ENCODE assay signal across 8 mouse cellular contexts in the genomic region with DNA sequence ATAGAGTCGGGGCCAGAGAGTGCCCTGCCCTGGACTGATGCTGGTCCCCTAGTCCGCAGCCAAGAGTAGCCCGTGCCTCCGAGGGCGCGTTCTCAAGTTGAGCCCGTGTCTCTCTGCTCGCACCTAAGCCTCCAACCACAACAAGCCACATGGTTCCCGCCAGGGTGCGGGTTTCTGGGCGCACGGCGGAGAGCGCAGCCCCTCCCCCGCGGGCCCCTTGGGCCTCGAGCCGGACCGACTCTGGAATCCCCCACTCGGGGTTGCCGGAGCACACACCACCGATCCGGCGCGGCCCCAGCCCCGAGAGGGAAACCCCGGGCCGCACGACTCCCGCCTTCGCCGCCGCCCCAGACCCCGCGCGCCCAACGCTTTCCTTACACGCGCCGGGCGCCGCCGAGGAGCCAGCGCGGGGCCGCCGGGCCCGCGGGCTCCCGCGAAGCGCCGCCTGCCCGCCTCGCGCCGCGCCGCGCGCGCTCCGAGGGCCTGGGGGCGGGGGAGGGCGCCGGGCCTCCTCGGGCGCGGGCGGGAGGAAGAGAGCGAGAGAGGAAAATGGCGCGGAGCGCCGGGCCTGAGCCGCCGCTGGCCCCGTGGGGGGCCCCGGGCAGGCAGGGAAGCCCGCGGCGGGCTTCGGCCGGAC. TPM values are rescaled to one million over a fixed set of nuclear protein-coding genes. Genes with fewer than 3 reads are reported as not detected.
A peak's percentile ranks its signal among the peaks of the same experiment; 100 is the strongest.
DNase-seq lines count a peak whose midpoint lies in the region; ATAC-seq and TF ChIP-seq lines count a peak whose summit lies in the region.

No protein-coding gene starts in this region.

- peak; percentile 55 for ATAC-seq in Patski
- ATAC-seq in hindbrain, embryonic 13.5 days (ENCODE audit: low FRiP score) = peak; percentile 87

- no peak for TF ChIP-seq CTCF in Patski (IDR thresholded peaks at IDR 0.05)
- no peak for TF ChIP-seq CTCF in left cerebral cortex, adult 2 months (IDR thresholded peaks at IDR 0.05)

- POLR2A ChIA-PET in Patski (lab: Charles Lee) = interaction anchor here (1.1 to 1.4 kb wide), 3 partner anchors 10 to 44 kb away, joined by 3 to 6 read pairs (median 5); partner anchors contain the start of genes Jpt1 and Nt5c

- peak overlapping the region; percentile 77 for H3K4me2 ChIP-seq in hindbrain, embryonic 13.5 days

- H3K4me1 ChIP-seq in hindbrain, embryonic 13.5 days (replicated peaks) = peaks cover 28% of the 10 kb centered on the region

- peaks cover 33% of the 10 kb centered on the region for H3K36me3 ChIP-seq in hindbrain, embryonic 13.5 days
- peaks cover 14% of the 10 kb centered on the region for H3K36me3 ChIP-seq in macrophage (ENCODE audit: inconsistent target)

- peak overlapping the region; percentile 89 for H3K4me3 ChIP-seq in hindbrain, embryonic 13.5 days
- peak overlapping the region; percentile 79 for H3K4me3 ChIP-seq in left cerebral cortex, adult 2 months
- peak overlapping the region; percentile 79 for H3K4me3 ChIP-seq in macrophage (ENCODE audit: inconsistent target)

- H3K79me2 ChIP-seq in macrophage (ENCODE audit: inconsistent target) = peaks cover 49% of the 10 kb centered on the region

- H3K27me3 ChIP-seq in Patski = no peaks in the 10 kb centered on the region
- no peaks in the 10 kb centered on the region for H3K27me3 ChIP-seq in hindbrain, embryonic 13.5 days

- CTCF ChIA-PET in Patski (lab: Charles Lee) = interaction anchor here (1.2 kb wide), 1 partner anchor 15 kb away, joined by 3 read pairs; no protein-coding TSS in a partner anchor

- WGBS in hindbrain, embryonic 13.5 days = under 1% methylated on average over 63 of the region's 84 CpGs
- 2% methylated on average over 55 of the region's 84 CpGs for WGBS in macrophage (ENCODE audit: missing documents)

- no peaks in the 10 kb centered on the region for H3K9me3 ChIP-seq in hindbrain, embryonic 13.5 days

- DNase-seq in Patski (ENCODE audit: low read depth, low spot score) = no peak
- peak; percentile 67 for DNase-seq in cerebellum, adult 9-10 months
- peak; percentile 40 to 59 for DNase-seq in frontal cortex, postnatal 10 days (ENCODE audit: low spot score in 2 of 2)
- DNase-seq in left cerebral cortex, adult 2 months (ENCODE audit: extremely low spot score in 1 of 2, low spot score in 2 of 2) = peak; percentile 66
- DNase-seq in retina, postnatal 7 days (ENCODE audit: low read depth, low spot score) = peak; percentile 75
- DNase-seq in urinary bladder, postnatal 14 days (ENCODE audit: low spot score) = peak; percentile 60

- intact Hi-C loops in left cerebral cortex, adult 2 months (cut with DNase I) = loop anchor here (1.0 to 5.0 kb wide), 5 partner anchors 15 to 108 kb away; partner anchors contain the start of gene Jpt1

- H3K27ac ChIP-seq in hindbrain, embryonic 13.5 days = peak overlapping the region; percentile 100
- peak overlapping the region; percentile 94 for H3K27ac ChIP-seq in left cerebral cortex, adult 2 months
- peak overlapping the region; percentile 48 for H3K27ac ChIP-seq in macrophage

- in situ Hi-C loops in Patski (cut with MboI; ENCODE audit: low pct_unique_long_range_greater_than_20kb) = no loop called here

- peak overlapping the region; percentile 93 for H3K9ac ChIP-seq in hindbrain, embryonic 13.5 days

RNA-seq across cellular contexts. Expression of gene Sumo2, which starts 0.6 kb away (rescaled TPM):
- polyA plus RNA-seq in Patski (2021) = 381 TPM
- polyA plus RNA-seq in hindbrain, embryonic 13.5 days (2015; fragmentation: Nextera tagmentation; extraction: Ambion mirVana) = 1,174 and 1,182 TPM in 2 replicates
- total RNA-seq in left cerebral cortex, adult 2 months (2021) = 100 to 1,000 TPM; 274 TPM
- total RNA-seq in macrophage (2018; cell fraction: chromatin; rRNA removed) = 10 to 100 TPM; 20.6 to 96.6 (median 61.5) TPM
- total RNA-seq in macrophage (2018; cell fraction: cytosol; rRNA removed) = 100 to 1,000 TPM; 179 to 277 (median 220) TPM
- total RNA-seq in macrophage (2018; cell fraction: nucleus; rRNA removed) = 100 to 1,000 TPM in 5 of 26 experiments, 10 to 100 TPM in 21; 40.2 to 124 (median 69.1) TPM
- polyA plus RNA-seq in macrophage (2018) = 229 to 319 TPM (median 316 TPM) in 3 replicates

RNA-seq across cellular contexts. Expression of gene Jpt1, which starts 21.3 kb away (rescaled TPM):
- polyA plus RNA-seq in Patski (2021) = 179 TPM
- 1,452 and 1,454 TPM in 2 replicates for polyA plus RNA-seq in hindbrain, embryonic 13.5 days (2015; fragmentation: Nextera tagmentation; extraction: Ambion mirVana)
- 100 to 1,000 TPM; 158 to 161 TPM for total RNA-seq in left cerebral cortex, adult 2 months (2021)
- 100 to 1,000 TPM in 2 of 26 experiments, 10 to 100 TPM in 24; 14.6 to 172 (median 57.7) TPM for total RNA-seq in macrophage (2018; cell fraction: chromatin; rRNA removed)
- total RNA-seq in macrophage (2018; cell fraction: cytosol; rRNA removed) = 100 to 1,000 TPM; 121 to 188 (median 157) TPM
- total RNA-seq in macrophage (2018; cell fraction: nucleus; rRNA removed) = 100 to 1,000 TPM in 8 of 26 experiments, 10 to 100 TPM in 18; 38.4 to 219 (median 80.8) TPM
- polyA plus RNA-seq in macrophage (2018) = 68.8 to 166 TPM (median 152 TPM) in 3 replicates

RNA-seq across cellular contexts. Expression of gene Nup85, which starts 28.7 kb away (rescaled TPM):
- polyA plus RNA-seq in Patski (2021) (78.9 TPM), macrophage (2018) (11.4 to 41.8 TPM (median 14.7 TPM) in 3 replicates)
- 109 and 110 TPM in 2 replicates for polyA plus RNA-seq in hindbrain, embryonic 13.5 days (2015; fragmentation: Nextera tagmentation; extraction: Ambion mirVana)
- total RNA-seq in left cerebral cortex, adult 2 months (2021) = 10 to 100 TPM; 48.3 to 52.7 TPM
- total RNA-seq in macrophage (2018; cell fraction: chromatin; rRNA removed) = 10 to 100 TPM in 25 of 26 experiments, 1 to 10 TPM in 1; 10.0 to 98.2 (median 49.3) TPM
- total RNA-seq in macrophage (2018; cell fraction: cytosol; rRNA removed) = 10 to 100 TPM in 25 of 26 experiments, 1 to 10 TPM in 1; 8.5 to 19.6 (median 14.7) TPM
- 100 to 1,000 TPM in 1 of 26 experiments, 10 to 100 TPM in 24, 1 to 10 TPM in 1; 8.9 to 116 (median 27.8) TPM for total RNA-seq in macrophage (2018; cell fraction: nucleus; rRNA removed)

RNA-seq across cellular contexts. Expression of gene Nt5c, which starts 43.9 kb away (rescaled TPM):
- polyA plus RNA-seq in Patski (2021) (128 TPM), macrophage (2018) (54.5 to 73.7 TPM (median 60.1 TPM) in 3 replicates)
- 104 and 105 TPM in 2 replicates for polyA plus RNA-seq in hindbrain, embryonic 13.5 days (2015; fragmentation: Nextera tagmentation; extraction: Ambion mirVana)
- 10 to 100 TPM; 57.6 to 67.2 TPM for total RNA-seq in left cerebral cortex, adult 2 months (2021)
- total RNA-seq in macrophage (2018; cell fraction: chromatin; rRNA removed) = 10 to 100 TPM in 25 of 26 experiments, 1 to 10 TPM in 1; 9.6 to 84.8 (median 39.6) TPM
- 10 to 100 TPM; 55.5 to 84.1 (median 74.9) TPM for total RNA-seq in macrophage (2018; cell fraction: cytosol; rRNA removed)
- 10 to 100 TPM; 17.9 to 67.4 (median 43.0) TPM for total RNA-seq in macrophage (2018; cell fraction: nucleus; rRNA removed)

Comparison
In these comparisons a context has a peak if more than half of its experiments do, and no peak if none do; other contexts are left out.
1. H3K27ac ChIP-seq: peak in every context shown above with its lines; median percentile 100 in hindbrain, embryonic 13.5 days; 94 in left cerebral cortex, adult 2 months; 48 in macrophage.